Mouse (Mus musculus) brain, adult 2 months (tissue): ENCODE results near the gene Gm14569.

Experiments used
- DNase-seq: peaks from one replicate; pipeline ENCODE4 v3.0.0; 2011; ENCODE audit warnings: low read depth, low spot score

The Gm14569 gene

GRCm38 (mm10) chrX:36491730-36492129 lies at the start of gene Gm14569:
Gene Gm14569, minus strand, starts transcription at chrX:36491830.
- DNase-seq, result no peak

GRCm38 (mm10) chrX:36534514-36534913 lies 42.9 kb upstream of the Gm14569 start:
- peak; percentile 77 for DNase-seq

GRCm38 (mm10) chrX:36533744-36534143 lies 42.1 kb upstream of the Gm14569 start:
- no peak for DNase-seq

- DNase-seq, result no peak
Observed at GRCm38 (mm10) chrX:36530251-36530650, 38.6 kb upstream of the Gm14569 start.

- DNase-seq, result no peak
Observed at GRCm38 (mm10) chrX:36523729-36524128, 32.1 kb upstream of the Gm14569 start.

- no peak for DNase-seq
Observed at GRCm38 (mm10) chrX:36513726-36514125, 22.1 kb upstream of the Gm14569 start.

- no peak for DNase-seq
Observed at GRCm38 (mm10) chrX:36513231-36513630, 21.6 kb upstream of the Gm14569 start.

- DNase-seq, result peak; percentile 23
Observed at GRCm38 (mm10) chrX:36506863-36507262, 15.2 kb upstream of the Gm14569 start.

GRCm38 (mm10) chrX:36489506-36489905 lies 2.1 kb downstream of the Gm14569 start:
- peak; percentile 19 for DNase-seq

GRCm38 (mm10) chrX:36487996-36488395 lies 3.6 kb downstream of the Gm14569 start:
- no peak for DNase-seq

- DNase-seq, result no peak
Observed at GRCm38 (mm10) chrX:36474873-36475272, 16.8 kb downstream of the Gm14569 start.

- DNase-seq, result peak; percentile 5
Observed at GRCm38 (mm10) chrX:36474103-36474751, 17.4 kb downstream of the Gm14569 start.

GRCm38 (mm10) chrX:36456031-36456430 lies 35.6 kb downstream of the Gm14569 start:
- peak; percentile 25 for DNase-seq

GRCm38 (mm10) chrX:36437932-36438331 lies 53.7 kb downstream of the Gm14569 start:
- no peak for DNase-seq

GRCm38 (mm10) chrX:36434993-36435392 lies 56.6 kb downstream of the Gm14569 start:
- DNase-seq, result peak; percentile 27

- DNase-seq, result no peak
Observed at GRCm38 (mm10) chrX:36419153-36419552, 72.5 kb downstream of the Gm14569 start.

- no peak for DNase-seq
Observed at GRCm38 (mm10) chrX:36402316-36402715, 89.3 kb downstream of the Gm14569 start.

GRCm38 (mm10) chrX:36400980-36401379 lies 90.7 kb downstream of the Gm14569 start, which contains the start of gene Gm6268:
Gene Gm6268, plus strand, starts transcription at chrX:36401280.
- DNase-seq, result no peak

- DNase-seq, result peak; percentile 61
Observed at GRCm38 (mm10) chrX:36393279-36393678, 98.4 kb downstream of the Gm14569 start.

- DNase-seq, result peak; percentile 69
Observed at GRCm38 (mm10) chrX:36392672-36393071, 99.0 kb downstream of the Gm14569 start.

- DNase-seq, result no peak
Observed at GRCm38 (mm10) chrX:36390503-36390902, 101.1 kb downstream of the Gm14569 start.

- DNase-seq, result peak; percentile 83
Observed at GRCm38 (mm10) chrX:36389971-36390370, 101.7 kb downstream of the Gm14569 start.

GRCm38 (mm10) chrX:36385340-36385739 lies 106.3 kb downstream of the Gm14569 start:
- peak; percentile 13 for DNase-seq
